Mouse (Mus musculus): Measurements from ENCODE around the gene Cyba.

DNA sequence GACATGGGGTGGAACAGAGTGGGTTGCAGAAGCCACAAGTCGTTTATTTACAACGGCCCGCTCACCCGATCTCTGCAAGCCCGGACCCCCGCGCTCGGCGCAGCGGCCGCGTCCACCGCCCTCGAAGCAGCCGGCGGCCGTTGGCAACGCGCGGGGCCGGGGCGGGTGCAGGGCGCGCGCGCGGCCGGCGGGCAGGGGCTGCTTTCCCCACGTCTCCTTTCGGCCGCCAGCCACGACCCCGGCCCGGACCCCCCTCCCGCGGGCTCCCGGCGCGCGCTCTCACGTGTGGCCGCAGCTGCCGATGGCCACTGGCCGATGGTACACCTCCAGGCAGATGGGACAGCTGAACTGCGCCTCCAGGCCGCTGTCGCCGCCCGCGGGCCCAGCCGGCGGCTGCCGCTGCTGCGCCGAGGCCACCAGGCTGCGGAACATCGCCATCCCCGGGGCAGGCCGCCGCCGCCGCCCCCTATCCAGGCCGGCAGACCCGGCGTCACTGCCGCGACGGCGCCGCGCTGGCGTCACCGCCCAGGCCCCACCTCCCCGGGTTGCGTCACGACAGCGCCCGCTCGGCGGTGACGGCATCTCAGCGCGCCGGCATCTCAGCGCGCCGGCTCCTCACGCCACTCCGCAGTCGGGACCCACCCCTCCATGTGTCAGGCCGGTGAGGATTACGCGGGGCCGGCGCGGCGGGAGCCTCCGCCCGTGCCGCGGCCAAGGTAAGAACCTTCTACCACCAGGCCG, 43.0 kb upstream of the Cyba start, which contains the start of the genes Rnf166 and Ctu2:
- TF ChIP-seq CTCF (IDR thresholded peaks at IDR 0.05; ENCODE audit: borderline replicate concordance, insufficient read depth, low read length) (no peak), POLR2A (IDR thresholded peaks at IDR 0.05; ENCODE audit: low read depth, low read length) (peak; percentile 59)

Measured in embryonic fibroblast, embryonic 13.5 days (primary cell).